Mouse (Mus musculus): Measurements from ENCODE around the gene Gm45837. TPM values are rescaled to one million over a fixed set of nuclear protein-coding genes. Genes with fewer than 3 reads are reported as not detected.

Gm45837 gene
- total RNA-seq, 1 experiment = not detected

- in situ Hi-C loops (cut with MboI; ENCODE audit: low sequenced_read_pairs in 2 of 2, unreplicated experiment in 2 of 2) = no loop called here
- no peak for DNase-seq (ENCODE audit: low read depth, low spot score)
- TF ChIP-seq CHD2 (IDR thresholded peaks at IDR 0.05; ENCODE audit: low read depth, low read length) (no peak), HCFC1 (IDR thresholded peaks at IDR 0.05; ENCODE audit: borderline replicate concordance, insufficient read depth, low read length) (no peak), ZNF384 (IDR thresholded peaks at IDR 0.05; ENCODE audit: low read depth, low read length) (no peak), ZC3H11A (IDR thresholded peaks at IDR 0.05; ENCODE audit: borderline replicate concordance, low read depth, low read length) (no peak), MAFK (IDR thresholded peaks at IDR 0.05; ENCODE audit: insufficient read depth, low read depth, low read length) (no peak)
- no peaks in the 10 kb centered on the region for H3K9me3 ChIP-seq (ENCODE audit: control insufficient read depth, insufficient read depth, low read depth, low read length)
- H3K27ac ChIP-seq (ENCODE audit: insufficient read depth, low read depth, low read length, poor library complexity, severe bottlenecking) = no peak overlapping the region
- H3K36me3 ChIP-seq (ENCODE audit: control insufficient read depth, insufficient read depth, low read length, poor library complexity, severe bottlenecking) = no peaks in the 10 kb centered on the region; the same call in 1 of the 2 replicates
- H3K4me3 ChIP-seq (ENCODE audit: insufficient read depth in 1 of 2, low read depth in 1 of 2, low read length in 2 of 2, poor library complexity in 1 of 2, severe bottlenecking in 1 of 2) = no peak overlapping the region
- H3K9ac ChIP-seq (ENCODE audit: insufficient read depth, low read depth, low read length, poor library complexity, severe bottlenecking) = no peak overlapping the region
- peaks cover 1 to 8% of the 10 kb centered on the region in 2 experiments; a peak in 1 of 4 replicates for H3K4me1 ChIP-seq (ENCODE audit: control insufficient read depth in 2 of 2, insufficient read depth in 2 of 2, low read length in 2 of 2, poor library complexity in 1 of 2)
Measured at GRCm38 (mm10) chr7:101374155-101374554, 36.5 kb upstream of the Gm45837 start.

DNA sequence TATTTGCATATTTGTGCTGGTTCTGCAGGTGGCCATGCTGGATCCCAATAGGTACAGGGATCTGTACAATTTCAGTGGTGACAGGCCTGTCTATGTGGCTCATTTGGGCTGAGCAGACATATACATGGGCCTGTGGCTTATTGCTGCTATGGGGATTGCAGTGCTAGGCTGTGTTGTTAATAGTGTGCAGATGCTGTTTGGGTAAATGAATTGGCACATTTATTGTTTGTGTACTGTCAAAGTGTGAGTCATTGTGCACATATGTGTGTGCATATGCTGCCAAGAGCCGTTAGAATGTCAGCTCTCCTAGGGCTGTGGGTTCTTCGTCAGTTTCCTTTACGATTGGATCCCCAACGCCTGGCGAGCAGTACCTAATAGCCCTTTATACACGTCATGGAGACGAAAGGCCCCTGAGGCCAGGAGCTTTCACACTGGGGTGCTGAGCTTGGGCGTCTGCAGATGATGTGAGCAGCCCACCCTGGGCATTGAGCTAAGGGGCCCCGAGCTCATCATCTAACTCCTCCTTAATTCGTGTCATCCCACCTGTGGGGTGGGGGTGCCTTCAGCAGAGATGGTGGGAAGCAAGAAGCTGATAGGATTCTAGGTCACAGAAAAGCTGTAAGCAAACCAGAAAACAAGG, 33.9 kb upstream of the Gm45837 start:
- TF ChIP-seq MAFK (IDR thresholded peaks at IDR 0.05; ENCODE audit: insufficient read depth, low read depth, low read length) = no peak
- no peak for TF ChIP-seq HCFC1 (IDR thresholded peaks at IDR 0.05; ENCODE audit: borderline replicate concordance, insufficient read depth, low read length)
- no peak for TF ChIP-seq ZNF384 (IDR thresholded peaks at IDR 0.05; ENCODE audit: low read depth, low read length)
- no peak for TF ChIP-seq ZC3H11A (IDR thresholded peaks at IDR 0.05; ENCODE audit: borderline replicate concordance, low read depth, low read length)
- no peak for TF ChIP-seq CHD2 (IDR thresholded peaks at IDR 0.05; ENCODE audit: low read depth, low read length)
- no peak overlapping the region for H3K27ac ChIP-seq (ENCODE audit: insufficient read depth, low read depth, low read length, poor library complexity, severe bottlenecking)
- no peak overlapping the region for H3K4me3 ChIP-seq (ENCODE audit: insufficient read depth in 1 of 2, low read depth in 1 of 2, low read length in 2 of 2, poor library complexity in 1 of 2, severe bottlenecking in 1 of 2)
- H3K36me3 ChIP-seq (ENCODE audit: control insufficient read depth, insufficient read depth, low read length, poor library complexity, severe bottlenecking) = no peaks in the 10 kb centered on the region; the same call in 1 of the 2 replicates
- DNase-seq (ENCODE audit: low read depth, low spot score) = no peak
- in situ Hi-C loops (cut with MboI; ENCODE audit: low sequenced_read_pairs in 2 of 2, unreplicated experiment in 2 of 2) = no loop called here
- peaks cover 2 to 8% of the 10 kb centered on the region in 2 experiments; a peak in 1 of 4 replicates for H3K4me1 ChIP-seq (ENCODE audit: control insufficient read depth in 2 of 2, insufficient read depth in 2 of 2, low read length in 2 of 2, poor library complexity in 1 of 2)
- H3K9ac ChIP-seq (ENCODE audit: insufficient read depth, low read depth, low read length, poor library complexity, severe bottlenecking) = no peak overlapping the region
- no peaks in the 10 kb centered on the region for H3K9me3 ChIP-seq (ENCODE audit: control insufficient read depth, insufficient read depth, low read depth, low read length)

DNA sequence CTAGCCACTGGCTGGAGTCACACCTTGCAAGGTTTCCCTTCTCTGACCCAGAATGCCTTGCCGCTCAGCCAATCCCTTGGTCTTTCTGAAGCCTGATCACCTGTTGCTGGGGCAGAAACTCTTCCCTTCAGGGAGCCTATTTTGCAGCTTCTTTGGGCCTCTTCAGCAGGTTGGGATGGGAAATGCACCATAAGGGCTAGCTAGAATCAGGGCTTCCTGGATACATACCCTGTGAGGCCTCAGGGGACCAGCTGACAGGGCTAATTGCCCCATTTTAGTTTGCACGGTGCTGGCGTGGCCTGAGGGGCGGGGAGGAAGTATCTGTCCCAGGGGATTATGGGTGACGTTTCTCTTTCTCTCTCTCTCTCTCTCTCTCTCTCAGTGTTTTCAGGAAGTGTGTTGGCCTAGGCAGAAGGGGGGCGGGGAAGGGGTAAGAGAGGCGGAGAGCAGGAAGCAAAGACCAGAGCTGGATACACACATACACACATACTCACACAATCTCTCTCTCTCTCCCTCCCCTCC, 32.9 kb upstream of the Gm45837 start:
- H3K9ac ChIP-seq (ENCODE audit: insufficient read depth, low read depth, low read length, poor library complexity, severe bottlenecking) = peak overlapping the region; percentile 38; the same call in 1 of the 2 replicates
- in situ Hi-C loops (cut with MboI; ENCODE audit: low sequenced_read_pairs in 2 of 2, unreplicated experiment in 2 of 2) = no loop called here
- no peaks in the 10 kb centered on the region for H3K9me3 ChIP-seq (ENCODE audit: control insufficient read depth, insufficient read depth, low read depth, low read length)
- H3K27ac ChIP-seq (ENCODE audit: insufficient read depth, low read depth, low read length, poor library complexity, severe bottlenecking) = no peak overlapping the region
- TF ChIP-seq CHD2 (IDR thresholded peaks at IDR 0.05; ENCODE audit: low read depth, low read length) (peak; percentile 90), ZNF384 (IDR thresholded peaks at IDR 0.05; ENCODE audit: low read depth, low read length) (no peak)
- DNase-seq (ENCODE audit: low read depth, low spot score) = no peak
- H3K4me3 ChIP-seq (ENCODE audit: insufficient read depth in 1 of 2, low read depth in 1 of 2, low read length in 2 of 2, poor library complexity in 1 of 2, severe bottlenecking in 1 of 2) = no peak overlapping the region
- H3K4me1 ChIP-seq (ENCODE audit: control insufficient read depth in 2 of 2, insufficient read depth in 2 of 2, low read length in 2 of 2, poor library complexity in 1 of 2) = peaks cover 3 to 8% of the 10 kb centered on the region in 2 experiments; a peak in 1 of 4 replicates
- no peaks in the 10 kb centered on the region; the same call in 1 of the 2 replicates for H3K36me3 ChIP-seq (ENCODE audit: control insufficient read depth, insufficient read depth, low read length, poor library complexity, severe bottlenecking)

- Histone ChIP-seq H3K36me3 (ENCODE audit: control insufficient read depth, insufficient read depth, low read length, poor library complexity, severe bottlenecking) (no peaks in the 10 kb centered on the region; the same call in 1 of the 2 replicates), H3K9me3 (ENCODE audit: control insufficient read depth, insufficient read depth, low read depth, low read length) (no peaks in the 10 kb centered on the region), H3K4me1 (ENCODE audit: control insufficient read depth in 2 of 2, insufficient read depth in 2 of 2, low read length in 2 of 2, poor library complexity in 1 of 2) (peaks cover 3% of the 10 kb centered on the region in 2 experiments; a peak in 1 of 4 replicates), H3K4me3 (ENCODE audit: insufficient read depth in 1 of 2, low read depth in 1 of 2, low read length in 2 of 2, poor library complexity in 1 of 2, severe bottlenecking in 1 of 2) (no peak overlapping the region), H3K27ac (ENCODE audit: insufficient read depth, low read depth, low read length, poor library complexity, severe bottlenecking) (no peak overlapping the region), H3K9ac (ENCODE audit: insufficient read depth, low read depth, low read length, poor library complexity, severe bottlenecking) (no peak overlapping the region)
- DNase-seq (ENCODE audit: low read depth, low spot score) = no peak
- TF ChIP-seq MAFK (IDR thresholded peaks at IDR 0.05; ENCODE audit: insufficient read depth, low read depth, low read length) = no peak
- no peak for TF ChIP-seq ZC3H11A (IDR thresholded peaks at IDR 0.05; ENCODE audit: borderline replicate concordance, low read depth, low read length)
- TF ChIP-seq HCFC1 (IDR thresholded peaks at IDR 0.05; ENCODE audit: borderline replicate concordance, insufficient read depth, low read length) = no peak
- TF ChIP-seq CHD2 (IDR thresholded peaks at IDR 0.05; ENCODE audit: low read depth, low read length) = no peak
- TF ChIP-seq ZNF384 (IDR thresholded peaks at IDR 0.05; ENCODE audit: low read depth, low read length) = no peak
- in situ Hi-C loops (cut with MboI; ENCODE audit: low sequenced_read_pairs in 2 of 2, unreplicated experiment in 2 of 2) = no loop called here
Measured at GRCm38 (mm10) chr7:101378285-101378684, 32.4 kb upstream of the Gm45837 start.

Measured in ES-E14 (cell line).